ENCODE assay signal across 22 mouse cellular contexts in genomic region chr10:108929676-108930075, GRCm38 (mm10).
DNase-seq lines count a peak whose midpoint lies in the region; ATAC-seq and TF ChIP-seq lines count a peak whose summit lies in the region.
"Had no signal": no experiment of that assay in that cellular context is flagged by ENCODE, and none has a peak within 500 bp of the region (broad histone marks: within the 10 kb centered on the region; RNA-seq: fewer than 3 reads in every experiment).

No protein-coding gene starts in this region.

- no peaks in the 10 kb centered on the region for H3K36me3 ChIP-seq in hindbrain, embryonic 15.5 days
- no peaks in the 10 kb centered on the region for H3K36me3 ChIP-seq in hindbrain, embryonic 12.5 days
- H3K36me3 ChIP-seq in C2C12 (ENCODE audit: control insufficient read depth, insufficient read depth), result no peaks in the 10 kb centered on the region
- H3K36me3 ChIP-seq: heart, embryonic 15.5 days; limb, embryonic 15.5 days; liver, embryonic 15.5 days; midbrain, embryonic 10.5 days; neural tube, embryonic 13.5 days had no signal

- H3ac ChIP-seq in C2C12 (ENCODE audit: control insufficient read depth, insufficient read length, low read depth), result no peak overlapping the region

- H3K79me2 ChIP-seq in C2C12 (ENCODE audit: control insufficient read depth, insufficient read depth), result no peaks in the 10 kb centered on the region

- H3K9me3 ChIP-seq in hindbrain, embryonic 15.5 days, result no peaks in the 10 kb centered on the region
- no peaks in the 10 kb centered on the region for H3K9me3 ChIP-seq in hindbrain, embryonic 12.5 days (replicated peaks)
- H3K9me3 ChIP-seq: forebrain, embryonic 13.5 days; heart, embryonic 15.5 days; limb, embryonic 15.5 days; liver, embryonic 15.5 days; midbrain, embryonic 10.5 days; neural tube, embryonic 13.5 days had no signal

- 0 out of 2 replicates have a peak overlapping the region, but pooled peaks have one; percentile 28 for H3K27ac ChIP-seq in hindbrain, embryonic 15.5 days (replicated peaks)
- no peak overlapping the region for H3K27ac ChIP-seq in hindbrain, embryonic 12.5 days
- H3K27ac ChIP-seq: forebrain, embryonic 13.5 days; heart, embryonic 15.5 days; limb, embryonic 15.5 days; liver, embryonic 15.5 days; macrophage; midbrain, embryonic 10.5 days; neural tube, embryonic 13.5 days had no signal

- no peaks in the 10 kb centered on the region for H3K4me1 ChIP-seq in hindbrain, embryonic 15.5 days (replicated peaks)
- H3K4me1 ChIP-seq in hindbrain, embryonic 12.5 days, result no peaks in the 10 kb centered on the region
- H3K4me1 ChIP-seq: forebrain, embryonic 13.5 days; heart, embryonic 15.5 days; limb, embryonic 15.5 days; liver, embryonic 15.5 days; midbrain, embryonic 10.5 days had no signal

- H3K4me3 ChIP-seq in hindbrain, embryonic 15.5 days, result no peak overlapping the region
- H3K4me3 ChIP-seq in hindbrain, embryonic 12.5 days, result no peak overlapping the region
- H3K4me3 ChIP-seq in C2C12 (ENCODE audit: insufficient read depth, poor library complexity, severe bottlenecking), result no peak overlapping the region
- H3K4me3 ChIP-seq: forebrain, embryonic 13.5 days; heart, embryonic 15.5 days; limb, embryonic 15.5 days; liver, embryonic 15.5 days; midbrain, embryonic 10.5 days; neural tube, embryonic 13.5 days had no signal

- 61% methylated on average over 6 of the region's 6 CpGs for WGBS in hindbrain, embryonic 15.5 days
- WGBS in hindbrain, embryonic 12.5 days, result 77% methylated on average over 6 of the region's 6 CpGs

- no peak overlapping the region for H3K9ac ChIP-seq in hindbrain, embryonic 15.5 days
- H3K9ac ChIP-seq in hindbrain, embryonic 12.5 days, result no peak overlapping the region
- H3K9ac ChIP-seq: forebrain, embryonic 13.5 days; heart, embryonic 15.5 days; limb, embryonic 15.5 days; liver, embryonic 15.5 days; neural tube, embryonic 13.5 days had no signal

- peak; percentile 37 for DNase-seq in left cerebral cortex, adult 11 months (ENCODE audit: low spot score)
- no peak for DNase-seq in left cerebral cortex, postnatal 4 days
- peak; percentile 82 for DNase-seq in brain, adult 2 months (ENCODE audit: low read depth, low spot score)
- no peak for DNase-seq in ovary, postnatal 14 days (ENCODE audit: low spot score)
- DNase-seq in urinary bladder, adult 18-20 months (ENCODE audit: low spot score in 2 of 2), result no peak
- DNase-seq: adrenal gland, postnatal 36 days; gastrocnemius, postnatal 36 days; kidney, adult 2 months; kidney, postnatal 25 days; thymus, postnatal 36 days had no signal

- intact Hi-C loops in left cerebral cortex, postnatal 4 days (cut with DNase I), result no loop called here

- no peak overlapping the region for H3K4me2 ChIP-seq in hindbrain, embryonic 15.5 days
- no peak overlapping the region for H3K4me2 ChIP-seq in hindbrain, embryonic 12.5 days (replicated peaks)
- H3K4me2 ChIP-seq: forebrain, embryonic 13.5 days; heart, embryonic 15.5 days; limb, embryonic 15.5 days; liver, embryonic 15.5 days; neural tube, embryonic 13.5 days had no signal

- H3K79me3 ChIP-seq in C2C12 (ENCODE audit: low read depth), result no peaks in the 10 kb centered on the region

- no peak for TF ChIP-seq CTCF in C2C12 (IDR thresholded peaks at IDR 0.05; ENCODE audit: control insufficient read depth, insufficient read depth, insufficient read length)

- H3K27me3 ChIP-seq in hindbrain, embryonic 15.5 days, result no peaks in the 10 kb centered on the region
- H3K27me3 ChIP-seq in hindbrain, embryonic 12.5 days, result no peaks in the 10 kb centered on the region
- no peaks in the 10 kb centered on the region for H3K27me3 ChIP-seq in C2C12 (ENCODE audit: control insufficient read depth, insufficient read depth, insufficient read length)
- H3K27me3 ChIP-seq: forebrain, embryonic 13.5 days; heart, embryonic 15.5 days; limb, embryonic 15.5 days; liver, embryonic 15.5 days; neural tube, embryonic 13.5 days had no signal

- ATAC-seq in hindbrain, embryonic 15.5 days (ENCODE audit: low FRiP score, low read depth), result peak; percentile 30; the same call in 1 of the 2 replicates
- no peak for ATAC-seq in hindbrain, embryonic 12.5 days (ENCODE audit: low FRiP score)
- ATAC-seq: activated CD4-positive, CD25-positive, alpha-beta regulatory T cell, adult 4 months; forebrain, embryonic 13.5 days; inflammation-experienced regulatory T-cells, adult 6 months had no signal

TF ChIP-seq in C2C12, 6 proteins besides CTCF, POLR2A, EP300 and RAD21:
- TF ChIP-seq FOSL1 (IDR thresholded peaks at IDR 0.05; ENCODE audit: insufficient read depth, low read length, poor library complexity, severe bottlenecking) (peak; percentile 3), USF1 (IDR thresholded peaks at IDR 0.05; ENCODE audit: low read depth) (no peak), CEBPB (IDR thresholded peaks at IDR 0.05; ENCODE audit: low read depth) (no peak)

Comparison
In these comparisons a context has a peak if more than half of its experiments do, and no peak if none do; other contexts are left out.
1. DNase-seq: peak in left cerebral cortex, adult 11 months (single experiment) and brain, adult 2 months (single experiment); none in left cerebral cortex, postnatal 4 days (single experiment), ovary, postnatal 14 days (single experiment) and urinary bladder, adult 18-20 months (0 of 2).